Mouse (Mus musculus) CD4-positive, CD25-positive, alpha-beta regulatory T cell, adult 2 months (primary cell): ENCODE measurements around the gene Rragd.
A peak's percentile ranks its signal among the peaks of the same experiment; 100 is the strongest.
"Not testable (repeated sequence)": the region's sequence is repeated elsewhere in the genome, so short reads cannot be mapped to it uniquely, and the experiment has no call there.

Source experiments
- DNase-seq: peaks from one replicate; pipeline ENCODE4 v3.0.0-alpha.2; 2012; ENCODE audit warnings: low read depth, low spot score

Gene Rragd

DNA sequence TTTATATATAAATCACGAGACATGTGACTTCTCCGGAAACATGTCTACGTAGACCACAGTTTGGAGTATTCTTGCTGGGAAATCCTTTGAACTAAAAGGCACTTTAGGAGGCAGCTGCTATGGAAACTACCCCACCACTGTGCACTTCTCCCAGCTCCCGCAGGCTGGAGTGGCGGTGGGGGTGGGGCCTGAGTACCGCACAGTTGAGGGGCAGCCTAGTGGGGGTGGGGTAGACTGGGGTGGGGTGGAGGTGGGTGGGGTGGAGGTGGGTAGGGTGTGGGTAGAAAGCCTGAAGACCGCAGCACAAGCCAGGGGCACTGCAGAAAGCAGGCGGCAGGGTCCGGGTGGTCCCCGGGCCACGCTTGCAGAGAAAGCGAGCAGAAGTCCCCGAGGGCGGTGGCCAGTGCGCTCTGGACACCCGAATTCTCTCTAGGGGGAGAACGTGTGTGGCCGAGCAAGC lies at the start of gene Rragd:
Gene Rragd, plus strand, starts transcription at position 322 of the 460 bp plus-strand sequence.
- DNase-seq = peak; percentile 65

DNA sequence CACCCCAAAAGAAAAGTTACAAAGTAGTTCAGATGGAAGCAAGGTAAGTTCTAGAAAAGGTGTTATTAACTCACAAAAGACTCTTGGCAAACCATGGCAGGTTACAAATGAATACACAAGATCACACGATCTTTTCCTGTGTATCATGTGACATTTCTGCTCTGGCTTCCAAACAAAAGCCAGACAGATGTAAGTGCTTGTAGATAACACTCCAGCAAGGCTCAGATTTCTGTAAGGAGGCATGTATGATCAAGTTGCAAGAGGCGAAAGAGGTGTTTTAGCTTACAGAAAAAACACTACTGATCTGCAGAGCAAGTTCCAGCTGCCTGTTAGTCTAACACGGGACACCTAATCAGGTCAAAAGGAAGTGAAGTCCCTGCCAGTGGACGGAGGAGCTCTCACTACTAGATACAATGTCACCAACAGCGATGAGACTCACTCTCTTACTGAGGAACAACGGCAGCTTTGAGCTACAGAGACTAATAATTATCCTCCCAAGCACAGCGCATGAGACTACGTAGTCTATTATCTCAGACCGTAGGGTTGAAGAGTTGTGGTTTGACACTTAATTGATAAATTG lies 46.0 kb upstream of the Rragd start:
- no peak for DNase-seq

GRCm38 (mm10) chr4:32939521-32939920 lies 43.3 kb upstream of the Rragd start:
- no peak for DNase-seq

DNA sequence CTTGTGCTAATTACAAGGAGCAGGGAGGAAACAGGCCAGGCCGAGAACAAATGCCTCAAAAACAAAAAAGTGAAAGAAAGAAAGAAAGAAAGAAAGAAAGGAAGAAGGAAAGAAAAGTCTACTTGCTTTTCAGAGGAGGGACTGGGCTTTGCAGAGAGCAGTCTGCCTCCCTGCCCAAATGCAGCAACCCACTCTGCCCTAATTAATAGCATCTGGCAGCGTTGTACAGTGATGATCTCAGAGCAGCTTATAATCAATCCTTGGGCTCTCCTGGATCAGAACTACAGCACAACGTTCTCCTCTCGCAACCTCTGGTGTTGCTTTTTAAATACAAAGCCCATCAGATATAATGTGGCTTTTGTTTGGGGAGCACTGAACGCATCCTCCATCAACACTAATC lies 42.9 kb upstream of the Rragd start:
- no peak for DNase-seq

- DNase-seq = no peak
Measured at GRCm38 (mm10) chr4:32940984-32941383, 41.9 kb upstream of the Rragd start.

DNA sequence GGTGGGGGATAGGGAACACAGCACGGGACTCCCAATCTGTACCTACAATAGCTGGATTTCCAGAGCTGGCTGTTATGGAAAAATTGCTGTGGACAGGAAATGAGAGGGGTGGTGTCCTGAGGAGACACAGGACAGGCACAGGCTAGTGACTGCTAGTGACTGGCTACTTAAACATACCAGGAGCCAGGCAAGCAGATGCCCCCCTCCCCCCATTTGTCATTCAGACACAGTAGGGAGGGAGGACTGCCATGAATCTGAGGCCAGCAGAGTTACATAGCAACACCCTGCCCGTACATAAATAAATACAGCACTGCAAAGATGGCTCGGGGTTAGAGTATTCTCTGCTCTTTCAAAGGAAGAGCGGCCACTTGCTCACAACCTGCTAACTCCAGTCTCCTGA lies 35.2 kb upstream of the Rragd start:
- no peak for DNase-seq

- no peak for DNase-seq
Measured at GRCm38 (mm10) chr4:32948696-32949095, 34.1 kb upstream of the Rragd start.

DNA sequence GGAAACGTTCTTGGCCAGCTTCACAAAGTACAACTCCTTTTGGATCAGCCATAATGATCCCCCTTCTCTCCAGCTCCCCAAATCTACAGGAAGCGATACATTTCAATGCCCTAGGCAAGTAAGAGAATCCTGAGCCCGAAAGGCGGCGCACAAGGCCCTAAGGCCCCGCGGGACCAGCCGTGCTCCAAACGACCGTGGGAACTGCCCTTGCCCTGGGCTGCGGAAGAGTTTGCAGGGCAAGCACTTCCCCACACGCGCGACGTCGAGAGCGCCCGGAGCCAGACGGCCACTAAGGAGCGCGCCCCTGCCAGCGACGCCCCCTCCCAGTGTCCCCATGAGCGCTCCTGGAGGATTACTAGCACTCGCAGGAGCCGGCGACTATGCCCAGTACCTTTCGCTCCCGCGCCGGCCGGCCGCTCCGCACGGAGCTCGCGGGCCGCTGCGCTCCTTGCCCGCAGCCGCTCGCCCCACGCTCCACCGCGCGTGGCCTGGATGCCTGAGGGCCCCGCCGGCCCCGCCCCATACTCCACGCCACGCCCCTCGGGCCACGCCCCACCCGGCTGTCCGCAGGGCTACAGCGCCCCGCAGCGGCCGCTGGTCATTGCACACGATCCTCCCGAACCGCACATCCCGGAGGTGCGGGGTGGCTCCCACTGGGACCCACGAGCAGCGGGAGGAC lies 32.3 kb upstream of the Rragd start, which contains the start of gene Ankrd6:
Gene Ankrd6, minus strand, starts transcription at position 486 of the 679 bp plus-strand sequence.
- DNase-seq = peak; percentile 90

GRCm38 (mm10) chr4:32951035-32951940 lies 31.5 kb upstream of the Rragd start:
- peak; percentile 71 for DNase-seq

DNA sequence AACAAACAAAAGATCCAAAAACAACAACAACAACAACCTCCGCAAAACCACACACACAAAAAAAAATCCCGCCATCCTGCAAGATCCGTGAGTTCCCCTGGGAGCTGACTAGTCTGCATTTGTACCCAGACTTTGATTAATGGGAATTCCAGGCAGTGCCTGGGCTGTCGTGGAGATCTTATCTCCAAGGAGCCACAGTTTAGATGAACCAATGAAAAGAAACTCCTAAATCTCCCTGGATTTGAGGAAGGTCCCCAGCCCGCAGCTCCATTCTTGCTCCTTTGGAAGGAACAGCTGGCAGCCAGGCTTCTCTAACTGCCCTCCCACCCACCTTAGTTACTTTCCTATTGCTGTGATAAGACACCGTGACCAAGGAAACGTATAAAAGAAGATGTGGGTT lies 30.2 kb upstream of the Rragd start:
- no peak for DNase-seq

GRCm38 (mm10) chr4:32956423-32956822 lies 26.4 kb upstream of the Rragd start:
- no peak for DNase-seq

- DNase-seq = peak; percentile 27
Measured at GRCm38 (mm10) chr4:32961394-32961793, 21.4 kb upstream of the Rragd start.

DNA sequence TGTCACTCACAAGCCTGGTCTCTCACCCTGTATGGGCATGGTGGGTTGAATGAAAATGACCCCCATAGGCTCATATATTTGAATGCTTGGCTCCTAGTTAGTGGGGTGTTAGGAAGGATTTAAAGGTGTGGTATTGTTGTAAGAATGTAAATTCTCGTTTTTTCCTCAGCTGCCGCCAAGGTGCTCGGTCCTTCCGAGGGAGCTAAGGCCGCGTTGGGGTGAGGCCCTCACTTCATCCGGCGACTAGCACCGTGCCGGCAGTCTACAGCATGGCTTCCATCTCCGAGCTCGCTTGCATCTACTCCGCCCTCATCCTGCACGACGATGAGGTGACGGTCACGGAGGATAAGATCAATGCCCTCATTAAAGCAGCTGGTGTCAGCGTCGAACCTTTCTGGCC lies 18.2 kb upstream of the Rragd start:
- DNase-seq = not testable (repeated sequence)

- DNase-seq = no peak
Measured at GRCm38 (mm10) chr4:32977331-32977730, 5.5 kb upstream of the Rragd start.

- no peak for DNase-seq
Measured at GRCm38 (mm10) chr4:32980061-32980460, 2.8 kb upstream of the Rragd start.

- DNase-seq = no peak
Measured at GRCm38 (mm10) chr4:32981617-32982016, 1.2 kb upstream of the Rragd start.

GRCm38 (mm10) chr4:32982041-32982715 lies 659 bp upstream of the Rragd start:
- peak; percentile 33 for DNase-seq

GRCm38 (mm10) chr4:32983176-32984155 lies 629 bp downstream of the Rragd start:
- DNase-seq = peak; percentile 80

DNA sequence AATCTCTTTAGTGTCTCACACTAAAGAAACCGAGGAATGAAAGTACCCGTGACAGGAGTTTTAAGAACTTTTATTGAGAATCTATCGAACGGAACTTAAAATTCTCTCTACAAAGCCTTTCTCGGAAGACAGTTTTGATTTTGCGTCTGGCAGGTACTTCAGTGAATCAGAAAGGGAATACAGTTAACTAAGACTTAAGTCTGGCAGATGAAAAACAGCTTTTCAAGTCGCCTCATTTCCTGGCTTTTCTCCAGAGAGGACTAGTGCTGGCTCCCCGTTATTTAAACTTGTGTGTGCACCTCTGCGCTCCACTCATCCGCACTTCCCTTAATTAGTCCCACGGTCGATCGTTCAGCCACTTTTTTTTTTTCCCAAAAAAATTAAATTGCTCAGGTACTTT lies 1.4 kb downstream of the Rragd start:
- DNase-seq = peak; percentile 40
